Mouse (Mus musculus) G1E (cell line): Measurements from ENCODE around the gene Syt11.
"Not testable (repeated sequence)": the region's sequence is repeated elsewhere in the genome, so short reads cannot be mapped to it uniquely, and the experiment has no call there.

ENCODE experiments used
- CTCF ChIP-seq: IDR thresholded peaks from 2 replicates; pipeline ENCODE4 v1.5.1; 2012; ENCODE audit warnings: low read depth, low read length, inconsistent platforms, mixed read lengths
- GATA1 ChIP-seq: IDR thresholded peaks from 2 replicates; pipeline ENCODE4 v1.6.1; 2012; ENCODE audit warnings: borderline replicate concordance, low read length, inconsistent platforms, mixed read lengths
- GATA2 ChIP-seq: IDR thresholded peaks from 2 replicates; pipeline ENCODE4 v1.6.1; 2012; ENCODE audit warnings: low read depth, low read length, inconsistent platforms, borderline replicate concordance
- POLR2AphosphoS5 ChIP-seq: IDR thresholded peaks from 2 replicates; pipeline ENCODE4 v1.6.1; 2012; ENCODE audit warnings: low read depth, low read length, inconsistent platforms; ENCODE audit not compliant: insufficient replicate concordance
- TAL1 ChIP-seq: conservative IDR thresholded peaks from 2 replicates; pipeline ENCODE4 v1.6.1; 2012; ENCODE audit warnings: low read depth, low read length, inconsistent platforms, mixed read lengths

GRCm38 (mm10) chr3:88797507-88797906 is 22.5 kb upstream of the Syt11 start:
- TF ChIP-seq CTCF, GATA2, GATA1, TAL1, POLR2AphosphoS5: not testable (repeated sequence)
